Mouse (Mus musculus) kidney, embryonic 14.5 days (tissue): Measurements from ENCODE around the gene Rsl24d1. TPM values are rescaled to one million over a fixed set of nuclear protein-coding genes. Genes with fewer than 3 reads are reported as not detected.
"Not testable (repeated sequence)": the region's sequence is repeated elsewhere in the genome, so short reads cannot be mapped to it uniquely, and the experiment has no call there.

Experiments used
- ATAC-seq: fragments of 200-750 bp; cut with Nextera tagmentation; 2 replicates; pipeline ENCODE4 v1.8.0; 2017; ENCODE audit warnings: moderate number of reproducible peaks, mild to moderate bottlenecking, moderate TSS enrichment, moderate library complexity; ENCODE audit not compliant: low FRiP score, low TSS enrichment
- H3K27ac ChIP-seq: fragments of 300-500 bp; sonication (generic); 2 replicates; pipeline ENCODE4 v1.5.1; 2014; ENCODE audit warnings: low read depth, mild to moderate bottlenecking, low read length, moderate library complexity, mixed read lengths
- H3K27me3 ChIP-seq: fragments of 300-500 bp; sonication (generic); 2 replicates; pipeline ENCODE4 v1.6.1; 2014; ENCODE audit warnings: mild to moderate bottlenecking, low read length; ENCODE audit not compliant: control insufficient read depth, insufficient read depth
- H3K36me3 ChIP-seq: fragments of 300-500 bp; sonication (generic); 2 replicates; pipeline ENCODE4 v1.6.1; 2014; ENCODE audit warnings: low read length, mixed read lengths; ENCODE audit not compliant: control insufficient read depth, insufficient read depth
- H3K4me1 ChIP-seq: fragments of 300-500 bp; sonication (generic); 2 replicates; pipeline ENCODE4 v1.6.1; 2014; ENCODE audit warnings: low read length, mixed read lengths; ENCODE audit not compliant: control insufficient read depth, insufficient read depth
- H3K4me2 ChIP-seq: fragments of 300-500 bp; sonication (generic); replicated peaks from 2 replicates; pipeline ENCODE4 v1.6.1; 2014; ENCODE audit warnings: low read depth, mild to moderate bottlenecking, low read length
- H3K4me3 ChIP-seq: fragments of 300-500 bp; sonication (generic); 2 replicates; pipeline ENCODE4 v1.5.1; 2014; ENCODE audit warnings: mild to moderate bottlenecking, low read length
- H3K9ac ChIP-seq: fragments of 300-500 bp; sonication (generic); 2 replicates; pipeline ENCODE4 v1.6.1; 2014; ENCODE audit warnings: low read depth, mild to moderate bottlenecking, low read length, moderate library complexity
- H3K9me3 ChIP-seq: fragments of 300-500 bp; sonication (generic); 2 replicates; pipeline ENCODE4 v1.6.1; 2016; ENCODE audit warnings: low read length; ENCODE audit not compliant: control insufficient read depth
- WGBS: fragments of 180-500 bp; shearing (Covaris S2); extraction: QIAGEN DNeasy Blood & Tissue Kit; methylation state at CpG from one replicate; pipeline ENCODE4 v1.1.7; 2014; 5-methylcytosine and 5-hydroxymethylcytosine counted together
- polyA plus RNA-seq: library from polyadenylated mRNA; unstranded; fragments of >200 nt; fragmentation: Nextera tagmentation; extraction: Ambion mirVana; gene quantifications from 2 replicates; pipeline ENCODE4 v1.2.1, GENCODE M21; 2014

Rsl24d1 gene
- polyA plus RNA-seq, 1 experiment from 2014 or later: 149 TPM

- not testable (repeated sequence) for H3K4me2 ChIP-seq, H3K9ac ChIP-seq, H3K27me3 ChIP-seq, ATAC-seq, H3K4me1 ChIP-seq, H3K9me3 ChIP-seq, H3K36me3 ChIP-seq, H3K27ac ChIP-seq, H3K4me3 ChIP-seq
- WGBS: 95% methylated on average over 11 of the region's 12 CpGs
These were observed 33.9 kb upstream of the Rsl24d1 start for GRCm38 (mm10) chr9:73079349-73079748.

DNA sequence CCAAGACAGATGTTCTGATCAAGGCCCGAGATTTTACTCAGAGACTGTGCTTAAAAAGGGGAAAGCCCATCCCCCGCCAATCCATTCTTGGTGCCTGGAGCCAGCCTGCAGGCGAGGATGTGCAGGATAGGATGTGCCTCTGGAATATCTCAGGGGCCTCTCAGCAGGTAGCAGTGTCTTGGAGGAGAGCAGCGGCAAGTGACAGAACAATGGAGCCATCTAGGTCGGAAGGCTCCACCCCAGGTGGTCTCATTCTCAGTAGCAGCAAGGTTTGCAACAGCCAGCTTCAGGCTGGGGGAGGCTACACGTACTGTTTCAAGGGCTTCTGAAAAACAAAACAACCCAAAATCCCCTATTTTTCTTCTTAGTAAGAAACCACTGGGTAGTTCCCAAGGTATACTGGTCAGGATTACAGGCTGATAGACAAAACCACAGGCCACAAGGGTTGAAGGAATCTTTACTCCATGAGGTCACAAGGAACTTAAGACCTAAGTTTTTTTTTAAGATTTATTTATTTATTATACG lies 33.4 kb upstream of the Rsl24d1 start:
- H3K27me3 ChIP-seq: no peaks in the 10 kb centered on the region
- H3K4me2 ChIP-seq: no peak overlapping the region
- no peaks in the 10 kb centered on the region for H3K9me3 ChIP-seq
- no peak overlapping the region for H3K27ac ChIP-seq
- no peak overlapping the region for H3K9ac ChIP-seq
- H3K4me1 ChIP-seq: no peaks in the 10 kb centered on the region
- no peak for ATAC-seq
- H3K36me3 ChIP-seq: no peaks in the 10 kb centered on the region
- 61% methylated on average over 7 of the region's 7 CpGs for WGBS
- H3K4me3 ChIP-seq: no peak overlapping the region

DNA sequence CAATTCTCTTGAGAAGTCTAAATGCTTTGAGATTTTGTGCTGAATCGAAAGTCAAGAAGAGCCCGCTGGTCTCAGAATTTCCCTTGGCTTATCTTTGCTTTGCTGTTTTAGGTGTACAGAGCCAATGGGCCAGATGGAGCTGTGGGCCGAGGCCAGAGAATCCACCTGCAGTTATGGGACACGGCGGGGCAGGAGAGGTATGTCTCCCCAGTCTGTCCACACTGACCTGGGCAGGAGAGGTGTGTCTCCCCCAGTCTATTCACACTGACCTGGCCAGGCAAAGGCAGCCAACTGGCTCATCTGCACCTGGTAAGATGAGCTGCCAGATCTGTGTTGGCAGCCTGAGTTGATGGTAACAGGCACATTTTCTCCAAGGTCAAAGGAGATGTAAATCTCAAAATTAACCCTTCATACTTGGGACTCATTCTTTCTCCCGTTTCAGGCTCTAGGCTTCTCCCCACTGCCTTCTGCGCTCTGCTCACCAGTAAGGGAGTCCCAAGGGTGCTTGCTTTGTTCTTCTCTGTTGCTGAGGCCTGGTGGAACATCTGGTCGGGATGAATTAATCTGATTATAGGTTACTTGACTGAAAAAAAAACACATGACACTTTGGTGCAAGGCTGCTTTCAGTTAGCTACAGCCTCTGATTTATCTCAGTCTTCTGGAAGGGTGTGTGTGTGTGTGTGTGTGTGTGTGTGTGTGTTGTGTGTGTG lies 30.8 kb upstream of the Rsl24d1 start:
- H3K4me3 ChIP-seq: no peak overlapping the region
- H3K9ac ChIP-seq: no peak overlapping the region
- H3K9me3 ChIP-seq: no peaks in the 10 kb centered on the region
- no peaks in the 10 kb centered on the region for H3K27me3 ChIP-seq
- WGBS: 83% methylated on average over 8 of the region's 8 CpGs
- ATAC-seq: no peak
- no peak overlapping the region for H3K4me2 ChIP-seq
- no peak overlapping the region for H3K27ac ChIP-seq
- no peaks in the 10 kb centered on the region for H3K4me1 ChIP-seq
- no peaks in the 10 kb centered on the region for H3K36me3 ChIP-seq

DNA sequence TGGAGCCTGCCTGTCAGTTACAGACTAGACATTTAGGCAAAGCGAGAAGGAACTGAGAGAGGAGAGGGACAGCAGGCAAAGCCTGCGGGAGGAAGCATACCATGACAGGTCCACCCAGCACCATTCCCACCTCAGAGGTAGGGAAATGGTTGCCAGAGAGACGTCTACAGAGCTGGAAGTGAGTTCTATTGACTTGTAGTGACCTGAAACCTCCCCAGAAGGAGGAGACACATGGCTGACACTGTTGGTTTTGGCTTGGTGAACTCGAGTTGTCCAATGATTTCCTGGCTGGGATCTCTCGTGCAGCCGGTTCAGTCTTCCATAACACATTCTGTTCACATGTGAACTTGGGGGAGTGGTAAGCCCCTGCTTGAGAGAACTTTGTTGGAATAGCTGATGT lies 29.3 kb upstream of the Rsl24d1 start:
- Histone ChIP-seq H3K4me3 (no peak overlapping the region), H3K36me3 (no peaks in the 10 kb centered on the region), H3K27ac (no peak overlapping the region), H3K4me2 (no peak overlapping the region), H3K9ac (no peak overlapping the region), H3K9me3 (no peaks in the 10 kb centered on the region), H3K27me3 (no peaks in the 10 kb centered on the region), H3K4me1 (no peaks in the 10 kb centered on the region)
- 56% methylated on average over 6 of the region's 6 CpGs for WGBS
- no peak for ATAC-seq

GRCm38 (mm10) chr9:73085845-73086244 lies 27.4 kb upstream of the Rsl24d1 start:
- ATAC-seq: no peak
- Histone ChIP-seq H3K9ac (no peak overlapping the region), H3K4me1 (no peaks in the 10 kb centered on the region), H3K27ac (no peak overlapping the region), H3K4me3 (no peak overlapping the region), H3K9me3 (no peaks in the 10 kb centered on the region), H3K4me2 (no peak overlapping the region), H3K27me3 (no peaks in the 10 kb centered on the region), H3K36me3 (no peaks in the 10 kb centered on the region)
- WGBS: 89% methylated on average over 6 of the region's 6 CpGs

DNA sequence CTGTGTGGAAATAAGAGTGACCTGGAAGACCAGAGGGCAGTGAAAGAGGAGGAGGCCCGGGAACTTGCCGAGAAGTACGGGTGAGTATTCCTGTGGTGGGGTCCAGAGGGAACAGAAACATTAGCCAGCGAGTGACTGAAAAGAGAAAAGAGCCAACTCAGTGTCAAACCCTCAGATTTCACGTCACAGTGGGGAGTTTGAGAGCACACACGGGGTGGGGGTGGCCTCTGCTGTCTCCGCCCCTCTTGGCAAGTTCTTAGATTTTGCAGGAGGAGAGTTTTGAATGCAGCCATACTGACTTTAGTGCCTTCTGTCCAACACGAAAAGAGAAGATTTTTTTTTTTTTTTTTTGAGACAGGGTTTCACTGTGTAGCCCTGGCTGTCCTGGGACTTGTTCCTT lies 26.1 kb upstream of the Rsl24d1 start:
- Histone ChIP-seq H3K27me3 (no peaks in the 10 kb centered on the region), H3K4me3 (no peak overlapping the region), H3K9me3 (no peaks in the 10 kb centered on the region), H3K36me3 (no peaks in the 10 kb centered on the region), H3K4me2 (no peak overlapping the region), H3K4me1 (no peaks in the 10 kb centered on the region), H3K27ac (no peak overlapping the region), H3K9ac (no peak overlapping the region)
- 65% methylated on average over 8 of the region's 8 CpGs for WGBS
- ATAC-seq: no peak

DNA sequence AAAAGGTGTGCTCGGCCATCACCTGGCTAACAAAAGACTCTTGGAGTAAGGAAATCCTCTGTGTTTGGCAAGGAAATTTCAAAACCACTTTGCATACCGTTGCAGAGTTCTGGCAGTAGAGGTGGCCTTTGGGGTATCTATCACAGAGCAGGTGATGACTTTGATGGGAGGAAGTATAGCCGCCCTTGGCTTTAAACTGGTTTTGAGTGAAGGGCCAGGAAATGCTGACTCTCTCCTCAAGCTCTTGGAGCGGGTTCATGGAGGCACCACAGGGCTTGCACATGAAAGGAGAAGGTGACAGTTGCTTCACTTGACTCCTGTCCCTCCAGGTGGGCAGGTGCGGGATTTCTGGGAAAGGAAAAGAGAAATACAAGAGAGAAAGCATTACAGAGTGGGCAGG lies 25.6 kb upstream of the Rsl24d1 start:
- no peak overlapping the region for H3K4me3 ChIP-seq
- no peak overlapping the region for H3K9ac ChIP-seq
- 81% methylated on average over 5 of the region's 5 CpGs for WGBS

GRCm38 (mm10) chr9:73089222-73089920 lies 23.9 kb upstream of the Rsl24d1 start:
- ATAC-seq: no peak
- Histone ChIP-seq H3K4me1 (no peaks in the 10 kb centered on the region), H3K27me3 (no peaks in the 10 kb centered on the region), H3K27ac (no peak overlapping the region), H3K4me2 (no peak overlapping the region), H3K36me3 (no peaks in the 10 kb centered on the region), H3K9ac (no peak overlapping the region), H3K9me3 (no peaks in the 10 kb centered on the region), H3K4me3 (no peak overlapping the region)
- WGBS: 72% methylated on average over 16 of the region's 16 CpGs

More for the DNA sequence above, 25.6 kb upstream of the Rsl24d1 start:
- H3K27ac ChIP-seq: no peak overlapping the region
- H3K27me3 ChIP-seq: no peaks in the 10 kb centered on the region
- H3K36me3 ChIP-seq: no peaks in the 10 kb centered on the region
- no peaks in the 10 kb centered on the region for H3K4me1 ChIP-seq
- ATAC-seq: no peak
- no peak overlapping the region for H3K4me2 ChIP-seq
- H3K9me3 ChIP-seq: no peaks in the 10 kb centered on the region

DNA sequence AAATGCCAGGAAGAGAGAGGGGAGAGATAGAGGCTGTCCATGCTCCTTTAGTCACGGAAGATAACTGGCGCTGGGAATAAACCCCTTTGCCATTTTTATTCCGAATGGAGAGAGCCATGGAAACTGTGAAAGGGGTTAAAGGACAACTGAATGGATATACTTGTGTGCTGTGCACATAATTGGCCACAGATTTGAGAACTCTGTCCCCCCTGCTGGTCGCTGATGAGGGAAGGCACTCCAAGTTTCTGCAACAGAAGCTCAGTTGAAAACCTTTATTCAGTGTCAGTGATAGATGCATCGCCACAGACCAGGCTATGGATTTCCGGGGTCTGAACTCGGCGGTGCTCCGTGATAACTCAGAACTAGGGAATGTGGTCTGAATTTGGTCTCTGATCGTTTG lies 23.1 kb upstream of the Rsl24d1 start:
- ATAC-seq: no peak
- Histone ChIP-seq H3K4me1 (no peaks in the 10 kb centered on the region), H3K4me3 (no peak overlapping the region), H3K9ac (no peak overlapping the region), H3K36me3 (no peaks in the 10 kb centered on the region), H3K9me3 (no peaks in the 10 kb centered on the region), H3K4me2 (no peak overlapping the region), H3K27me3 (no peaks in the 10 kb centered on the region), H3K27ac (no peak overlapping the region)
- WGBS: 86% methylated on average over 10 of the region's 10 CpGs
